Mouse (Mus musculus) forebrain, embryonic 15.5 days (tissue): ENCODE data around the gene Otos. TPM values are rescaled to one million over a fixed set of nuclear protein-coding genes. Genes with fewer than 3 reads are reported as not detected.

Experiments used
- polyA plus RNA-seq: library from polyadenylated mRNA; unstranded; fragments of >200 nt; fragmentation: Nextera tagmentation; extraction: Ambion mirVana; gene quantifications from 2 replicates; pipeline ENCODE4 v1.2.1, GENCODE M21; 2015

The Otos gene
- polyA plus RNA-seq, 1 experiment from 2014 or later = not detected

Other genes starting within 250 kb of the Otos start
- gene Ndufa10, start 175.0 kb downstream of the Otos start, polyA plus RNA-seq = 258 and 266 TPM in 2 replicates
- not detected in 2 replicates for gene Olfr1416, start 163.7 kb downstream of the Otos start, polyA plus RNA-seq
- not detected in 2 replicates for gene Olfr1415, start 152.7 kb downstream of the Otos start, polyA plus RNA-seq
- gene Olfr1414, start 130.2 kb downstream of the Otos start, polyA plus RNA-seq = not detected in 2 replicates
- gene Olfr1413, start 77.5 kb downstream of the Otos start, polyA plus RNA-seq = not detected in 2 replicates
- not detected in 2 replicates for gene Olfr1412, start 63.1 kb downstream of the Otos start, polyA plus RNA-seq
- gene Olfr1411, start 54.4 kb downstream of the Otos start, polyA plus RNA-seq = not detected in 2 replicates
- gene Olfr1410, start 43.1 kb downstream of the Otos start, polyA plus RNA-seq = not detected in 2 replicates
- not detected in 2 replicates for gene Olfr12, start 31.1 kb downstream of the Otos start, polyA plus RNA-seq
- gene Cops9, start 6.9 kb downstream of the Otos start, polyA plus RNA-seq = 534 and 569 TPM in 2 replicates
- gene Gpc1, start 182.8 kb upstream of the Otos start, polyA plus RNA-seq = 83.9 and 86.1 TPM in 2 replicates